Mouse (Mus musculus): Measurements from ENCODE around the gene Frmd4b. TPM values are rescaled to one million over a fixed set of nuclear protein-coding genes. Genes with fewer than 3 reads are reported as not detected.
A peak's percentile ranks its signal among the peaks of the same experiment; 100 is the strongest.

Frmd4b gene
- total RNA-seq, 2 experiments from 2014 or later = 28.0 to 32.5 TPM

- peak overlapping the region; percentile 65; the same call in 1 of the 2 replicates for H3K27ac ChIP-seq
- DNase-seq (ENCODE audit: low spot score in 2 of 2) = no peak
- H3K4me3 ChIP-seq = no peak overlapping the region
- no peak for TF ChIP-seq CTCF (conservative IDR thresholded peaks at IDR 0.05)
These were observed 270.4 kb downstream of the Frmd4b start for GRCm38 (mm10) chr6:97346932-97347331.

- Histone ChIP-seq H3K27ac (peak overlapping the region; percentile 65; the same call in 1 of the 2 replicates), H3K4me3 (no peak overlapping the region)
- TF ChIP-seq CTCF (conservative IDR thresholded peaks at IDR 0.05) = no peak
- DNase-seq (ENCODE audit: low spot score in 2 of 2) = no peak
These were observed 270.8 kb downstream of the Frmd4b start for GRCm38 (mm10) chr6:97346527-97346926.

- Histone ChIP-seq H3K27ac (peak overlapping the region; percentile 65; the same call in 1 of the 2 replicates), H3K4me3 (no peak overlapping the region)
- DNase-seq (ENCODE audit: low spot score in 2 of 2) = no peak
- TF ChIP-seq CTCF (conservative IDR thresholded peaks at IDR 0.05) = no peak
These were observed 271.4 kb downstream of the Frmd4b start for GRCm38 (mm10) chr6:97345921-97346320.

GRCm38 (mm10) chr6:97342185-97342584 lies 275.2 kb downstream of the Frmd4b start:
- no peak for DNase-seq (ENCODE audit: low spot score in 2 of 2)
- Histone ChIP-seq H3K4me3 (no peak overlapping the region), H3K27ac (no peak overlapping the region)
- TF ChIP-seq CTCF (conservative IDR thresholded peaks at IDR 0.05) = no peak

GRCm38 (mm10) chr6:97341628-97342027 lies 275.7 kb downstream of the Frmd4b start:
- Histone ChIP-seq H3K4me3 (no peak overlapping the region), H3K27ac (0 out of 2 replicates have a peak overlapping the region, but pooled peaks have one; percentile 21)
- DNase-seq (ENCODE audit: low spot score in 2 of 2) = no peak
- TF ChIP-seq CTCF (conservative IDR thresholded peaks at IDR 0.05) = no peak

GRCm38 (mm10) chr6:97341148-97341547 lies 276.2 kb downstream of the Frmd4b start:
- no peak for DNase-seq (ENCODE audit: low spot score in 2 of 2)
- Histone ChIP-seq H3K27ac (peak overlapping the region; percentile 21; the same call in 1 of the 2 replicates), H3K4me3 (no peak overlapping the region)
- TF ChIP-seq CTCF (conservative IDR thresholded peaks at IDR 0.05) = no peak

- Histone ChIP-seq H3K4me3 (no peak overlapping the region), H3K27ac (peak overlapping the region; percentile 72)
- DNase-seq (ENCODE audit: low spot score in 2 of 2) = peak; percentile 52 to 61
- TF ChIP-seq CTCF (conservative IDR thresholded peaks at IDR 0.05) = no peak
These were observed 277.0 kb downstream of the Frmd4b start for GRCm38 (mm10) chr6:97340211-97340791.

GRCm38 (mm10) chr6:97339271-97339681 lies 278.1 kb downstream of the Frmd4b start:
- DNase-seq (ENCODE audit: low spot score in 2 of 2) = no peak
- no peak for TF ChIP-seq CTCF (conservative IDR thresholded peaks at IDR 0.05)
- peak overlapping the region; percentile 72 for H3K27ac ChIP-seq
- no peak overlapping the region for H3K4me3 ChIP-seq

- Histone ChIP-seq H3K27ac (peak overlapping the region; percentile 72), H3K4me3 (no peak overlapping the region)
- peak in 1 of 2 experiments; percentile 29 for DNase-seq (ENCODE audit: low spot score in 2 of 2)
- TF ChIP-seq CTCF (conservative IDR thresholded peaks at IDR 0.05) = no peak
These were observed 278.5 kb downstream of the Frmd4b start for GRCm38 (mm10) chr6:97338843-97339242.

GRCm38 (mm10) chr6:97333323-97333722 lies 284.0 kb downstream of the Frmd4b start:
- no peak overlapping the region for H3K27ac ChIP-seq
- no peak for TF ChIP-seq CTCF (conservative IDR thresholded peaks at IDR 0.05)
- peak in 1 of 2 experiments; percentile 13 for DNase-seq (ENCODE audit: low spot score in 2 of 2)
- H3K4me3 ChIP-seq = no peak overlapping the region

- Histone ChIP-seq H3K4me3 (no peak overlapping the region), H3K27ac (peak overlapping the region; percentile 46; the same call in 1 of the 2 replicates)
- DNase-seq (ENCODE audit: low spot score in 2 of 2) = no peak
- TF ChIP-seq CTCF (conservative IDR thresholded peaks at IDR 0.05) = no peak
These were observed 293.4 kb downstream of the Frmd4b start for GRCm38 (mm10) chr6:97323951-97324350.

- TF ChIP-seq CTCF (conservative IDR thresholded peaks at IDR 0.05) = no peak
- no peak for DNase-seq (ENCODE audit: low spot score in 2 of 2)
These were observed 295.2 kb downstream of the Frmd4b start for GRCm38 (mm10) chr6:97322126-97322525.

GRCm38 (mm10) chr6:97321156-97321555 lies 296.2 kb downstream of the Frmd4b start:
- DNase-seq (ENCODE audit: low spot score in 2 of 2) = no peak
- peak overlapping the region; percentile 33; the same call in 1 of the 2 replicates for H3K27ac ChIP-seq
- no peak overlapping the region for H3K4me3 ChIP-seq
- TF ChIP-seq CTCF (conservative IDR thresholded peaks at IDR 0.05) = no peak

More at GRCm38 (mm10) chr6:97322126-97322525, 295.2 kb downstream of the Frmd4b start:
- Histone ChIP-seq H3K4me3 (no peak overlapping the region), H3K27ac (no peak overlapping the region)

- DNase-seq (ENCODE audit: low spot score in 2 of 2) = no peak
- peak overlapping the region; percentile 10; the same call in 1 of the 2 replicates for H3K27ac ChIP-seq
- TF ChIP-seq CTCF (conservative IDR thresholded peaks at IDR 0.05) = no peak
- H3K4me3 ChIP-seq = no peak overlapping the region
These were observed 298.3 kb downstream of the Frmd4b start for GRCm38 (mm10) chr6:97319081-97319480.
